Mouse (Mus musculus) forebrain, embryonic 13.5 days (tissue): Measurements from ENCODE around the gene 4933407L21Rik. TPM values are rescaled to one million over a fixed set of nuclear protein-coding genes. Genes with fewer than 3 reads are reported as not detected.
A peak's percentile ranks its signal among the peaks of the same experiment; 100 is the strongest.
"Not testable (repeated sequence)": the region's sequence is repeated elsewhere in the genome, so short reads cannot be mapped to it uniquely, and the experiment has no call there.

Experiments
- ATAC-seq: fragments of 200-750 bp; cut with Nextera tagmentation; 2 replicates; pipeline ENCODE4 v1.8.0; 2017
- H3K27ac ChIP-seq: fragments of 300-500 bp; sonication (generic); 2 replicates; pipeline ENCODE4 v1.5.1; 2015; ENCODE audit warnings: inconsistent platforms, mild to moderate bottlenecking, moderate library complexity
- H3K27me3 ChIP-seq: fragments of 300-500 bp; sonication (generic); 2 replicates; pipeline ENCODE4 v1.6.1; 2015; ENCODE audit warnings: mild to moderate bottlenecking, inconsistent platforms
- H3K36me3 ChIP-seq: fragments of 300-500 bp; sonication (generic); 2 replicates; pipeline ENCODE4 v1.6.1; 2015; ENCODE audit warnings: mild to moderate bottlenecking, inconsistent platforms; ENCODE audit not compliant: poor library complexity, severe bottlenecking
- H3K4me1 ChIP-seq: fragments of 300-500 bp; sonication (generic); 2 replicates; pipeline ENCODE4 v1.6.1; 2015; ENCODE audit warnings: inconsistent platforms
- H3K4me2 ChIP-seq: fragments of 300-500 bp; sonication (generic); 2 replicates; pipeline ENCODE4 v1.6.1; 2015; ENCODE audit warnings: inconsistent platforms, mild to moderate bottlenecking, moderate library complexity
- H3K4me3 ChIP-seq: fragments of 300-500 bp; sonication (generic); 2 replicates; pipeline ENCODE4 v1.5.1; 2015; ENCODE audit warnings: mild to moderate bottlenecking, inconsistent platforms
- H3K9ac ChIP-seq: fragments of 300-500 bp; sonication (generic); 2 replicates; pipeline ENCODE4 v1.6.1; 2015; ENCODE audit warnings: mild to moderate bottlenecking, inconsistent platforms
- H3K9me3 ChIP-seq: fragments of 300-500 bp; sonication (generic); replicated peaks from 2 replicates; pipeline ENCODE4 v1.6.1; 2016; ENCODE audit warnings: inconsistent platforms
- WGBS: fragments of 180-500 bp; shearing (Covaris S2); methylation state at CpG from one replicate; pipeline ENCODE4 v1.1.7; 2015; 5-methylcytosine and 5-hydroxymethylcytosine counted together
- polyA plus RNA-seq: library from polyadenylated mRNA; unstranded; fragments of >200 nt; fragmentation: Nextera tagmentation; extraction: Ambion mirVana; gene quantifications from 2 replicates; pipeline ENCODE4 v1.2.1, GENCODE M21; 2015

The 4933407L21Rik gene
- polyA plus RNA-seq, 1 experiment from 2014 or later: 3.7 TPM

DNA sequence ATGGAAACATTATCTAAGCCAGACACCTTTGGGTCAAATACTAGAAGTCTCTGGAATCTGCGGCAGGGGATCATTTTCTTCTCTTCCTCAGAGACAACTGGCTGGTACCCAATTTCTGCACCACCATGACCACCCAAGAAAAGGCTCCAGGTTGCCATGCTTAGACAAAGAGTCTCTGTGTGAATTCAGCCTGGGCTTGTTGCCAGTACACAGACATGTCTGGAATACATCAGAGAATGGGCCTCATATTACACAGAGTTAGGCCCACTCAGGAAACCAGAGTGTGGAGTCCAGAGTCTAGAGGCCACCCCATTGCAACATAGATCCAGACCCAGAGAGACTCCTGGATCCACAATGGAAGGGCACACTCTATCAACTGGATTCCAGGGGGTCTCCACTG lies 41.2 kb downstream of the 4933407L21Rik start:
- Histone ChIP-seq H3K27me3 (no peaks in the 10 kb centered on the region), H3K4me3 (no peak overlapping the region), H3K4me1 (0 out of 2 replicates have a peak, but pooled peaks cover 4% of the 10 kb centered on the region), H3K9ac (no peak overlapping the region), H3K36me3 (no peaks in the 10 kb centered on the region), H3K4me2 (no peak overlapping the region), H3K27ac (no peak overlapping the region), H3K9me3 (no peaks in the 10 kb centered on the region)
- 61% methylated on average over 1 of the region's 1 CpGs for WGBS
- ATAC-seq: peak; percentile 62; the same call in 1 of the 2 replicates

DNA sequence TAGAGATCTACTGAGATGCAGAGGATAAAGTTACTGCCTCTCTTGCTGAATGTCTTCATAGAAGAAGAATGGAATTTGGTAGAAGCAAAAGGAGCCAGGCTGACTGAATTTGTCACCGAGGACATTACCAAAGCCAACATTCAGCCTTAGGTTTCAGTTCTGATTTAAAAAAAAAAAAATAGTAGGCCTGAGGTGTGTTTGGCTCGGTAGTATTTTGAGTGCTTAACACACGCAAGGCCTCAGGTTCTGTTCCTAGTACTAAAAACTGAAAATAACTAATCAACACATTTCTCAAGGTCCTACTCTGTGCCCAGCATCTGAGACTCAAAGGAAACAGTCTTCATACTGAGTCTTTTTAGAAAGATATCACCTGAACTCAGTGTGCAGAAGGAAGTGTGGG lies 42.8 kb downstream of the 4933407L21Rik start:
- no peak overlapping the region for H3K9ac ChIP-seq
- no peaks in the 10 kb centered on the region for H3K9me3 ChIP-seq
- H3K4me1 ChIP-seq: 0 out of 2 replicates have a peak, but pooled peaks cover 4% of the 10 kb centered on the region
- no peaks in the 10 kb centered on the region for H3K36me3 ChIP-seq
- H3K27ac ChIP-seq: no peak overlapping the region
- WGBS: 92% methylated on average over 3 of the region's 3 CpGs
- H3K4me3 ChIP-seq: no peak overlapping the region
- ATAC-seq: no peak
- no peaks in the 10 kb centered on the region for H3K27me3 ChIP-seq
- H3K4me2 ChIP-seq: no peak overlapping the region

DNA sequence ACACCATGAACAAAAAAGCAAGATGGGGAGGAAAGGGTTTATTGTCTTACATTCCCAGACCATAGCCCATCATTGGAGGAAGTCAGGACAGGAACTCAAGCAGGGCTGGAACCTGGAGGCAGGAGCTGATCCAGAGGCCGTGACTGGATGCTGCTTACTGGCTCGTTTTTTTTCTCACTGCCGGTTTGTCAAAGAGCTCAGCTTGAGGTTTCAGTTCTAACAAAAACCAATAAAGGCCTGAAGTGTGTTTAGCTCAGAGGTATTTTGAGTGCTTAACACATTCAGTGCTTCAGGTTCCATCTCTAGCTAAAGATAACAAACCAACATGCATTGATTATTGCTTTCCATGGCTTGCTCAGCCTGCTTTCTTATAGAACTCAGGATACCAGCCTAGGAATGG lies 44.1 kb downstream of the 4933407L21Rik start:
- WGBS: 64% methylated on average over 3 of the region's 3 CpGs
- H3K9me3 ChIP-seq: no peaks in the 10 kb centered on the region
- no peaks in the 10 kb centered on the region for H3K27me3 ChIP-seq
- ATAC-seq: no peak
- no peak overlapping the region for H3K27ac ChIP-seq
- H3K4me3 ChIP-seq: no peak overlapping the region
- H3K9ac ChIP-seq: no peak overlapping the region
- H3K4me1 ChIP-seq: 0 out of 2 replicates have a peak, but pooled peaks cover 4% of the 10 kb centered on the region
- no peaks in the 10 kb centered on the region for H3K36me3 ChIP-seq
- no peak overlapping the region for H3K4me2 ChIP-seq

DNA sequence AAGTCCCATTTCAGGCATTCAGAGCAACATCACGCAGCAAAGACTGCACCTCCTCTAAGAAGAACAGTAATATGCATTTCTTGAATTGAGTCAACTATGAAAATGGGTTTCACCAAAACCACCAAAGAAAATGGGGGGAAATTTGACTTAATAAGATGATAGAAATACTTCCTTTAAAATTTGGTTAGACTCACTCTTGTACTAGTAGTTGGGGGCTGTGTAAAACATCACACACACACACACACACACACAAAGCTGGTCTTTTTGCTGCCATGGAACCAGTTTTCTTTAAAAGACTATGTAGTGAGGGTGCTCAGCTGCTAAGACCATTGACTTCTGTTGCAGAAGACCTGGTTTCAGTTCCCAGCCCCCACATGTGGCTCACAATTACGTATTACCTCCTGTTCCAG lies 45.2 kb downstream of the 4933407L21Rik start:
- no peak overlapping the region for H3K4me2 ChIP-seq

DNA sequence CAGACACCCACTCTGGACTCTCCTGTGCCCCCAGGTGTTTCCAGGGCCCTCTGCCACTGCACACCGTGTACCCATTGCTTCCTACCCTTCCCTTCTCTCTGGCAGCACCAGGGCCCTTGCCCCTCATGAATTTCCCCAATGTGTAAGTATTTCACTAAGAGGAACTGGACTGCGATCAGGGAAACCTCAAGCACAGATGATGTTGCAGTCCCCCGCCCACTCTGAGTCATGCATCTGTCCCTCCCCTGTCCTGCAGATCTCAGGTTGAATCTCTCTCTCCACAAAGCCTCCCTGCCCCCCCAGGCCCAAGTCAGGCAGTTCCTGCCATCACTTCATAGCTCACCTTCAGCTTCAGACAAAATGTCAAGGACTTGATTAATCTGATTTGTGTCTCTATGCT lies 49.4 kb downstream of the 4933407L21Rik start:
- no peak overlapping the region for H3K4me3 ChIP-seq
- no peak overlapping the region for H3K4me2 ChIP-seq
- H3K9me3 ChIP-seq: no peaks in the 10 kb centered on the region
- WGBS: 90% methylated on average over 3 of the region's 3 CpGs
- no peak for ATAC-seq
- H3K4me1 ChIP-seq: no peaks in the 10 kb centered on the region
- H3K36me3 ChIP-seq: no peaks in the 10 kb centered on the region
- no peak overlapping the region for H3K27ac ChIP-seq
- no peaks in the 10 kb centered on the region for H3K27me3 ChIP-seq
- H3K9ac ChIP-seq: no peak overlapping the region

More for the DNA sequence above, 45.2 kb downstream of the 4933407L21Rik start:
- no peak for ATAC-seq
- Histone ChIP-seq H3K9me3 (no peaks in the 10 kb centered on the region), H3K27ac (no peak overlapping the region), H3K27me3 (no peaks in the 10 kb centered on the region), H3K36me3 (no peaks in the 10 kb centered on the region), H3K4me1 (0 out of 2 replicates have a peak, but pooled peaks cover 4% of the 10 kb centered on the region), H3K4me3 (no peak overlapping the region), H3K9ac (no peak overlapping the region)
- 86% methylated on average over 2 of the region's 2 CpGs for WGBS

DNA sequence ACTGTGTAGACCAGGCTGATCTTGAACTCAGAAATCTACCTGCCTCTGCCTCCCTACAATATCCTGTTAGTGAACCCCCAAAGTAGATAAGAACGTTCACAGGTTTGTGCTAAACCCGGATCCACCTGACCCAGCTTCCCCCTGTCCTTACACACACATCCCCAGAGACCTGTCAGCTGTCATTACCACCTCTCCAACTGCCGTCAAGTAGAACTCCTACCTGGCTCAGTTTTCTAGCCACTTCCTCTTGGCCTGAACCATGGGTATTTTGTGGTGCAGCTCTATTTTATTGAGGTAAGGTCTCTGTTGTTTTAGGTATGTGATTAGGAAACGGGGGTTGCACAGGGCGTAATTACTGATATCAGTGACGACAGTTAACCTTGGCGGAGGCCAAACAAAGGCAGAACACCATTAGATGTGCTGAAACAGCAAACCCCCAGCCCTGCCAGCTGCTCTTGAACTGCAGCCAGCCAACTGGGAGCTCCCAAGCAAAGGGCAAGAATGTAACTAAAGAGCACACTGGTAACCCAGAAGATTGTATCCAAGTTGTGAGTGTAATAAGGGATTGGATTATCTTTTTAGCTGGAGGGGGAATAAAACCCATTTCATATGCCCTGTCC lies 53.6 kb downstream of the 4933407L21Rik start:
- WGBS: 71% methylated on average over 7 of the region's 7 CpGs
- Histone ChIP-seq H3K27me3 (no peaks in the 10 kb centered on the region), H3K9me3 (no peaks in the 10 kb centered on the region), H3K9ac (no peak overlapping the region), H3K36me3 (no peaks in the 10 kb centered on the region), H3K4me3 (no peak overlapping the region), H3K4me1 (no peaks in the 10 kb centered on the region), H3K27ac (no peak overlapping the region), H3K4me2 (no peak overlapping the region)
- no peak for ATAC-seq

DNA sequence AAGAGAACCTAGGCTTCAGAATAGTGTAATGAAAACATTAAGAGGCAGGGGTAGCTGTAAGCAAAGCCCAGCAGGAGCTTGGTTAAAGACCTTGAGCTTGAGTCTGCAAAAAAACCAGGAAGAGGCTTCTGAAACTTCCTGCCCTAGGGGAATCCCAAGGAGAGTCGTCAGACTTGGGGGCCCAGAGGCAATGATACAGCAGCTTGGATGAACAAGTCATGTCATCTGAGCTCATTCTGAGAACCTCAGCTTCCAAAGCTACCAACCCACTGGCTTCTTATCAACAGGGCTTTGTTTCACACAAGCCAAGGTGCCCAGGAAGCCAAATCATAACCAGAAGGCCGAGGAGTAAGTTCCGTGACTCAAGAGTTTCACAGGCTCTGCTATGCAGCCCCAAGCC lies 57.5 kb downstream of the 4933407L21Rik start:
- no peak overlapping the region for H3K4me2 ChIP-seq
- H3K9me3 ChIP-seq: no peaks in the 10 kb centered on the region
- no peak overlapping the region for H3K4me3 ChIP-seq
- H3K9ac ChIP-seq: no peak overlapping the region
- no peak for ATAC-seq
- no peaks in the 10 kb centered on the region for H3K27me3 ChIP-seq
- 90% methylated on average over 3 of the region's 3 CpGs for WGBS
- no peaks in the 10 kb centered on the region for H3K4me1 ChIP-seq
- no peak overlapping the region for H3K27ac ChIP-seq
- H3K36me3 ChIP-seq: no peaks in the 10 kb centered on the region

DNA sequence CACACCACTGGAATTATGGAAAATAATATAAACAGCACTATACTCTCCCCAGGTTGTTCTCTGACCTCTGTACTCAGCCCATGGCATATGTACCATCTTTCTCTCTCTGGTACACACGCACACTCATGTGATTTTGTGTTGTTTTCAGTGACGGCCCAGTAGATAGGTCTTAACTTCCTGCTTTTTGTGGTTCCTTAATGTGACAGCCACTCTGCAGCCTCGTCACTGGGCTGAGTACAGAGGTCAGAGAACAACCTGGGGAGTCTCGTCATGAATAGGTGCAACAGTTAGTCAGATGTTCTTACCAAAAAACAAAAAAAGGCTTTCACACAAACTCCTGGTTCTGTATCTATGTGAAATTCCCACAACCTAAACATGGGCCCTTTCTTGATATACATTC lies 60.1 kb downstream of the 4933407L21Rik start:
- Histone ChIP-seq H3K27ac (no peak overlapping the region), H3K4me2 (no peak overlapping the region), H3K4me3 (no peak overlapping the region), H3K9ac (no peak overlapping the region), H3K9me3 (no peaks in the 10 kb centered on the region), H3K27me3 (no peaks in the 10 kb centered on the region), H3K36me3 (no peaks in the 10 kb centered on the region), H3K4me1 (no peaks in the 10 kb centered on the region)
- WGBS: 72% methylated on average over 4 of the region's 4 CpGs
- no peak for ATAC-seq

DNA sequence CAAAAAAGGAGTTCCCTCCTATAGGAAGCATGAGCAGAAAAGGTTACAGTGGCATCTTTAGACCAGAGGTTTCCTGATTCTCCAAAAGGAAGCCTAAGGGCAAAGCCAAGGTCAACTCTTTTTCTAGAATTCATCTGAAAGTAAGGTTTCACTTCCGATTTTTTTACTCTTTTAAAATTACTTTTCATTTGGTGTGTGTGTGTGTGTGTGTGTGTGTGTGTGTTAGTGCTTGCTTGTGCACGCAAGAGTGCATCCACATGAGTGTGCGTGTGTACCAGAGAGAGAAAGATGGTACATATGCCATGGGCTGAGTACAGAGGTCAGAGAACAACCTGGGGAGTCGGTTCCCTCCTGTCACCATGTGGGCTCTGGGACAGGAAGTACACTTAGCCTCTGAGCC lies 60.6 kb downstream of the 4933407L21Rik start:
- H3K36me3 ChIP-seq, H3K4me2 ChIP-seq, H3K9me3 ChIP-seq, H3K4me3 ChIP-seq, H3K9ac ChIP-seq, H3K27ac ChIP-seq, ATAC-seq, H3K4me1 ChIP-seq, H3K27me3 ChIP-seq: not testable (repeated sequence)
- 91% methylated on average over 4 of the region's 4 CpGs for WGBS

Other genes starting within 250 kb of the 4933407L21Rik start
- 0.52 and 0.62 TPM in 2 replicates for gene A630001G21Rik, start 149.8 kb upstream of the 4933407L21Rik start, polyA plus RNA-seq
- 44.9 and 46.2 TPM in 2 replicates for gene Cab39, start 135.0 kb upstream of the 4933407L21Rik start, polyA plus RNA-seq
- 124 and 129 TPM in 2 replicates for gene Itm2c, start 34.2 kb upstream of the 4933407L21Rik start, polyA plus RNA-seq
- 0.08 TPM in 1 of 2 replicates, not detected in the other for gene Gpr55, start 32.5 kb downstream of the 4933407L21Rik start, polyA plus RNA-seq
- gene Spata3, start 88.3 kb downstream of the 4933407L21Rik start, polyA plus RNA-seq: 0.19 TPM in 1 of 2 replicates, not detected in the other
- gene 2810459M11Rik, start 117.4 kb downstream of the 4933407L21Rik start, polyA plus RNA-seq: 4.1 and 4.8 TPM in 2 replicates
- 182 and 199 TPM in 2 replicates for gene Psmd1, start 135.9 kb downstream of the 4933407L21Rik start, polyA plus RNA-seq
- gene Htr2b, start 183.5 kb downstream of the 4933407L21Rik start, polyA plus RNA-seq: 0.09 and 0.33 TPM in 2 replicates
- 0.79 TPM in 1 of 2 replicates, not detected in the other for gene Gm21972, start 205.2 kb downstream of the 4933407L21Rik start, polyA plus RNA-seq
- gene Armc9, start 226.3 kb downstream of the 4933407L21Rik start, polyA plus RNA-seq: 30.2 and 33.6 TPM in 2 replicates